In genomic region chr15:99095356-99095755, GRCm38 (mm10) we compare ENCODE assay signal across 20 mouse cellular contexts. TPM values are rescaled to one million over a fixed set of nuclear protein-coding genes. Genes with fewer than 3 reads are reported as not detected.
A peak's percentile ranks its signal among the peaks of the same experiment; 100 is the strongest.
DNase-seq lines count a peak whose midpoint lies in the region; ATAC-seq lines count a peak whose summit lies in the region.
"Had no signal": no experiment of that assay in that cellular context is flagged by ENCODE, and none has a peak within 500 bp of the region (broad histone marks: within the 10 kb centered on the region; RNA-seq: fewer than 3 reads in every experiment).

No protein-coding gene starts in this region.

- no peak overlapping the region for H3K27ac ChIP-seq in forebrain, embryonic 12.5 days
- H3K27ac ChIP-seq in forebrain, embryonic 16.5 days (ENCODE audit: low read length): no peak overlapping the region
- peak overlapping the region; percentile 82 for H3K27ac ChIP-seq in kidney, embryonic 15.5 days
- peak overlapping the region; percentile 8; the same call in 1 of the 2 replicates for H3K27ac ChIP-seq in hindbrain, embryonic 13.5 days
- no peak overlapping the region for H3K27ac ChIP-seq in neural tube, embryonic 12.5 days
- H3K27ac ChIP-seq: liver, embryonic 15.5 days had no signal

- H3K4me2 ChIP-seq in forebrain, embryonic 12.5 days: peak overlapping the region; percentile 39; the same call in 1 of the 2 replicates
- no peak overlapping the region for H3K4me2 ChIP-seq in forebrain, embryonic 16.5 days (ENCODE audit: low read length)
- peak overlapping the region; percentile 48 for H3K4me2 ChIP-seq in kidney, embryonic 15.5 days
- H3K4me2 ChIP-seq in hindbrain, embryonic 13.5 days: peak overlapping the region; percentile 32; the same call in 1 of the 2 replicates
- H3K4me2 ChIP-seq in neural tube, embryonic 12.5 days (replicated peaks): peak overlapping the region; percentile 44
- H3K4me2 ChIP-seq: liver, embryonic 15.5 days had no signal

- H3K36me3 ChIP-seq in forebrain, embryonic 12.5 days (replicated peaks): no peaks in the 10 kb centered on the region
- no peaks in the 10 kb centered on the region for H3K36me3 ChIP-seq in forebrain, embryonic 16.5 days (ENCODE audit: control insufficient read depth, insufficient read depth)
- H3K36me3 ChIP-seq in kidney, embryonic 15.5 days: no peaks in the 10 kb centered on the region
- no peaks in the 10 kb centered on the region for H3K36me3 ChIP-seq in hindbrain, embryonic 13.5 days
- H3K36me3 ChIP-seq in neural tube, embryonic 12.5 days: no peaks in the 10 kb centered on the region
- H3K36me3 ChIP-seq: liver, embryonic 15.5 days had no signal

- no peak for DNase-seq in kidney, postnatal 10 days
- DNase-seq in layer of hippocampus, postnatal 25 days (ENCODE audit: extremely low spot score in 1 of 2, low spot score in 1 of 2): no peak
- DNase-seq: cerebellum, adult 11-12 months; heart, postnatal 4 days; kidney, adult 11 months; thymus, postnatal 25 days had no signal

- H3K4me3 ChIP-seq in forebrain, embryonic 12.5 days (replicated peaks): no peak overlapping the region
- H3K4me3 ChIP-seq in forebrain, embryonic 16.5 days (replicated peaks; ENCODE audit: low read length): no peak overlapping the region
- H3K4me3 ChIP-seq in kidney, embryonic 15.5 days (replicated peaks): peak overlapping the region; percentile 15
- no peak overlapping the region for H3K4me3 ChIP-seq in hindbrain, embryonic 13.5 days
- H3K4me3 ChIP-seq in neural tube, embryonic 12.5 days: no peak overlapping the region
- H3K4me3 ChIP-seq: liver, embryonic 15.5 days had no signal

- H3K27me3 ChIP-seq in forebrain, embryonic 12.5 days: peaks cover 98% of the 10 kb centered on the region
- H3K27me3 ChIP-seq in forebrain, embryonic 16.5 days (replicated peaks; ENCODE audit: control insufficient read depth, insufficient read depth, low read length): peaks cover 23% of the 10 kb centered on the region
- peaks cover 89% of the 10 kb centered on the region for H3K27me3 ChIP-seq in kidney, embryonic 15.5 days
- H3K27me3 ChIP-seq in hindbrain, embryonic 13.5 days: peaks cover 89% of the 10 kb centered on the region
- peaks cover 71% of the 10 kb centered on the region for H3K27me3 ChIP-seq in neural tube, embryonic 12.5 days (replicated peaks)

- H3K9ac ChIP-seq in forebrain, embryonic 12.5 days: no peak overlapping the region
- no peak overlapping the region for H3K9ac ChIP-seq in forebrain, embryonic 16.5 days (replicated peaks; ENCODE audit: low read depth, low read length)
- no peak overlapping the region for H3K9ac ChIP-seq in kidney, embryonic 15.5 days
- H3K9ac ChIP-seq in hindbrain, embryonic 13.5 days: 0 out of 2 replicates have a peak overlapping the region, but pooled peaks have one; percentile 24
- no peak overlapping the region for H3K9ac ChIP-seq in neural tube, embryonic 12.5 days
- H3K9ac ChIP-seq: liver, embryonic 15.5 days had no signal

- ATAC-seq in forebrain, embryonic 12.5 days (ENCODE audit: low FRiP score): no peak
- ATAC-seq in forebrain, embryonic 16.5 days: no peak
- no peak for ATAC-seq in kidney, embryonic 15.5 days (replicated peaks; ENCODE audit: low FRiP score)
- no peak for ATAC-seq in hindbrain, embryonic 13.5 days (ENCODE audit: low FRiP score)
- no peak for ATAC-seq in neural tube, embryonic 12.5 days (ENCODE audit: low FRiP score, low read depth)
- no peak for ATAC-seq in erythroblast, adult 5-6 weeks (replicated peaks; ENCODE audit: low FRiP score, poor library complexity, severe bottlenecking)

- H3K4me1 ChIP-seq in forebrain, embryonic 12.5 days: peaks cover 73% of the 10 kb centered on the region
- peaks cover 49% of the 10 kb centered on the region for H3K4me1 ChIP-seq in forebrain, embryonic 16.5 days (replicated peaks; ENCODE audit: control insufficient read depth, insufficient read depth, low read length)
- peaks cover 72% of the 10 kb centered on the region for H3K4me1 ChIP-seq in kidney, embryonic 15.5 days
- H3K4me1 ChIP-seq in hindbrain, embryonic 13.5 days (replicated peaks): peaks cover 79% of the 10 kb centered on the region
- H3K4me1 ChIP-seq in neural tube, embryonic 12.5 days: peaks cover 59% of the 10 kb centered on the region

- 9% methylated on average over 6 of the region's 6 CpGs for WGBS in forebrain, embryonic 12.5 days
- WGBS in forebrain, embryonic 16.5 days: 21% methylated on average over 6 of the region's 6 CpGs
- WGBS in kidney, embryonic 15.5 days: 6% methylated on average over 6 of the region's 6 CpGs
- WGBS in hindbrain, embryonic 13.5 days: 9% methylated on average over 6 of the region's 6 CpGs
- WGBS in neural tube, embryonic 12.5 days: 4% methylated on average over 6 of the region's 6 CpGs

- no peaks in the 10 kb centered on the region for H3K9me3 ChIP-seq in forebrain, embryonic 12.5 days
- no peaks in the 10 kb centered on the region for H3K9me3 ChIP-seq in forebrain, embryonic 16.5 days (ENCODE audit: control insufficient read depth, low read length)
- H3K9me3 ChIP-seq in kidney, embryonic 15.5 days (replicated peaks): no peaks in the 10 kb centered on the region
- no peaks in the 10 kb centered on the region for H3K9me3 ChIP-seq in hindbrain, embryonic 13.5 days
- no peaks in the 10 kb centered on the region for H3K9me3 ChIP-seq in neural tube, embryonic 12.5 days
- H3K9me3 ChIP-seq: liver, embryonic 15.5 days had no signal

RNA-seq across cellular contexts. Expression of gene Dnajc22, which starts 2.4 kb away (rescaled TPM):
- polyA plus RNA-seq in forebrain, embryonic 12.5 days (2016; fragmentation: Nextera tagmentation; extraction: Ambion mirVana): 0.76 and 1.0 TPM in 2 replicates
- polyA plus RNA-seq in forebrain, embryonic 16.5 days (2015; fragmentation: Nextera tagmentation; extraction: Ambion mirVana): 0.27 and 0.51 TPM in 2 replicates
- polyA plus RNA-seq in kidney, embryonic 15.5 days (2015; fragmentation: Nextera tagmentation; extraction: Ambion mirVana): 8.6 and 8.8 TPM in 2 replicates
- 1.3 and 1.6 TPM in 2 replicates for polyA plus RNA-seq in hindbrain, embryonic 13.5 days (2015; fragmentation: Nextera tagmentation; extraction: Ambion mirVana)
- 0.70 and 1.1 TPM in 2 replicates for polyA plus RNA-seq in neural tube, embryonic 12.5 days (2016; fragmentation: Nextera tagmentation; extraction: Ambion mirVana)
- not detected in 2 replicates for total RNA-seq in erythroblast, adult 5-6 weeks (2015; ENCODE audit: low replicate concordance)
- total RNA-seq in erythroblast, adult 5-6 weeks (2017; ENCODE audit: low replicate concordance): not detected in 2 replicates
- total RNA-seq in layer of hippocampus, postnatal 25 days (2021): under 1 TPM; 0.17 to 0.47 TPM
- total RNA-seq: common myeloid progenitor, adult 5-6 weeks; gastrocnemius, postnatal 4 days had no signal
- polyA plus RNA-seq: embryonic facial prominence, embryonic 14.5 days; frontal cortex, adult 2 months had no signal

RNA-seq across cellular contexts. Expression of gene C1ql4, which starts 7.7 kb away (rescaled TPM):
- polyA plus RNA-seq in forebrain, embryonic 12.5 days (2016; fragmentation: Nextera tagmentation; extraction: Ambion mirVana): 0.44 and 1.3 TPM in 2 replicates
- 0.71 TPM in 1 of 2 replicates, not detected in the other for polyA plus RNA-seq in forebrain, embryonic 16.5 days (2015; fragmentation: Nextera tagmentation; extraction: Ambion mirVana)
- 0.72 and 1.1 TPM in 2 replicates for polyA plus RNA-seq in kidney, embryonic 15.5 days (2015; fragmentation: Nextera tagmentation; extraction: Ambion mirVana)
- polyA plus RNA-seq in hindbrain, embryonic 13.5 days (2015; fragmentation: Nextera tagmentation; extraction: Ambion mirVana): 5.6 and 11.8 TPM in 2 replicates
- polyA plus RNA-seq in neural tube, embryonic 12.5 days (2016; fragmentation: Nextera tagmentation; extraction: Ambion mirVana): 4.4 and 4.5 TPM in 2 replicates
- not detected in 2 replicates for total RNA-seq in erythroblast, adult 5-6 weeks (2015; ENCODE audit: low replicate concordance)
- total RNA-seq in erythroblast, adult 5-6 weeks (2017; ENCODE audit: low replicate concordance): not detected in 2 replicates
- not detected for total RNA-seq in layer of hippocampus, postnatal 25 days (2021)
- total RNA-seq: adrenal gland, adult 18-20 months; common myeloid progenitor, adult 5-6 weeks; gastrocnemius, postnatal 4 days; left cerebral cortex, postnatal 25 days had no signal
- polyA plus RNA-seq: frontal cortex, adult 2 months; liver, embryonic 15.5 days; small intestine, adult 2 months had no signal

RNA-seq across cellular contexts. Expression of gene Troap, which starts 21.0 kb away (rescaled TPM):
- 41.6 and 48.3 TPM in 2 replicates for polyA plus RNA-seq in forebrain, embryonic 12.5 days (2016; fragmentation: Nextera tagmentation; extraction: Ambion mirVana)
- polyA plus RNA-seq in forebrain, embryonic 16.5 days (2015; fragmentation: Nextera tagmentation; extraction: Ambion mirVana): 15.9 and 17.3 TPM in 2 replicates
- 33.8 and 39.4 TPM in 2 replicates for polyA plus RNA-seq in kidney, embryonic 15.5 days (2015; fragmentation: Nextera tagmentation; extraction: Ambion mirVana)
- polyA plus RNA-seq in hindbrain, embryonic 13.5 days (2015; fragmentation: Nextera tagmentation; extraction: Ambion mirVana): 8.4 and 10.0 TPM in 2 replicates
- polyA plus RNA-seq in neural tube, embryonic 12.5 days (2016; fragmentation: Nextera tagmentation; extraction: Ambion mirVana): 24.2 and 25.8 TPM in 2 replicates
- total RNA-seq in erythroblast, adult 5-6 weeks (2015; ENCODE audit: low replicate concordance): 11.9 and 21.7 TPM in 2 replicates
- total RNA-seq in erythroblast, adult 5-6 weeks (2017; ENCODE audit: low replicate concordance): 20.4 and 28.1 TPM in 2 replicates
- total RNA-seq in layer of hippocampus, postnatal 25 days (2021): under 1 TPM; 0.63 to 0.69 TPM
- total RNA-seq: adrenal gland, adult 18-20 months had no signal

RNA-seq across cellular contexts. Expression of gene Spats2, which starts 30.4 kb away (rescaled TPM):
- 65.5 and 69.8 TPM in 2 replicates for polyA plus RNA-seq in forebrain, embryonic 12.5 days (2016; fragmentation: Nextera tagmentation; extraction: Ambion mirVana)
- polyA plus RNA-seq in forebrain, embryonic 16.5 days (2015; fragmentation: Nextera tagmentation; extraction: Ambion mirVana): 39.5 and 44.6 TPM in 2 replicates
- 47.1 and 50.5 TPM in 2 replicates for polyA plus RNA-seq in kidney, embryonic 15.5 days (2015; fragmentation: Nextera tagmentation; extraction: Ambion mirVana)
- polyA plus RNA-seq in hindbrain, embryonic 13.5 days (2015; fragmentation: Nextera tagmentation; extraction: Ambion mirVana): 42.1 and 45.0 TPM in 2 replicates
- 70.9 and 71.5 TPM in 2 replicates for polyA plus RNA-seq in neural tube, embryonic 12.5 days (2016; fragmentation: Nextera tagmentation; extraction: Ambion mirVana)
- not detected in 2 replicates for total RNA-seq in erythroblast, adult 5-6 weeks (2015; ENCODE audit: low replicate concordance)
- total RNA-seq in erythroblast, adult 5-6 weeks (2017; ENCODE audit: low replicate concordance): 2.6 TPM in 1 of 2 replicates, not detected in the other
- 10 to 100 TPM; 30.9 to 35.3 TPM for total RNA-seq in layer of hippocampus, postnatal 25 days (2021)

RNA-seq across cellular contexts. Expression of gene Prph, which starts 40.4 kb away (rescaled TPM):
- polyA plus RNA-seq in forebrain, embryonic 12.5 days (2016; fragmentation: Nextera tagmentation; extraction: Ambion mirVana): 0.73 and 1.4 TPM in 2 replicates
- polyA plus RNA-seq in forebrain, embryonic 16.5 days (2015; fragmentation: Nextera tagmentation; extraction: Ambion mirVana): 1.3 and 2.2 TPM in 2 replicates
- 5.9 and 12.6 TPM in 2 replicates for polyA plus RNA-seq in kidney, embryonic 15.5 days (2015; fragmentation: Nextera tagmentation; extraction: Ambion mirVana)
- 62.4 and 78.7 TPM in 2 replicates for polyA plus RNA-seq in hindbrain, embryonic 13.5 days (2015; fragmentation: Nextera tagmentation; extraction: Ambion mirVana)
- 109 and 168 TPM in 2 replicates for polyA plus RNA-seq in neural tube, embryonic 12.5 days (2016; fragmentation: Nextera tagmentation; extraction: Ambion mirVana)
- not detected in 2 replicates for total RNA-seq in erythroblast, adult 5-6 weeks (2015; ENCODE audit: low replicate concordance)
- not detected in 2 replicates for total RNA-seq in erythroblast, adult 5-6 weeks (2017; ENCODE audit: low replicate concordance)
- total RNA-seq in layer of hippocampus, postnatal 25 days (2021): 1 to 10 TPM; 1.2 to 1.4 TPM
- total RNA-seq: common myeloid progenitor, adult 5-6 weeks had no signal

Comparison
In these comparisons a context has a peak if more than half of its experiments do, and no peak if none do; other contexts are left out.
1. H3K27ac ChIP-seq: peak in kidney, embryonic 15.5 days (single experiment) and hindbrain, embryonic 13.5 days (single experiment); none in forebrain, embryonic 12.5 days (single experiment), forebrain, embryonic 16.5 days (single experiment) and neural tube, embryonic 12.5 days (single experiment).